Mouse (Mus musculus) brain, embryonic 14.5 days (tissue): ENCODE data around the gene Tysnd1. TPM values are rescaled to one million over a fixed set of nuclear protein-coding genes. Genes with fewer than 3 reads are reported as not detected.

Experiments
- DNase-seq: peaks from one replicate; pipeline ENCODE4 v3.0.0-alpha.2; 2011; ENCODE audit warnings: low read depth
- CTCF ChIP-seq: fragments of 200-500 bp; IDR thresholded peaks from 2 replicates; pipeline ENCODE4 v1.5.1; 2012; ENCODE audit warnings: inconsistent platforms, mild to moderate bottlenecking, moderate library complexity, borderline replicate concordance; ENCODE audit not compliant: insufficient read depth, insufficient read length; ENCODE audit errors: extremely low read depth
- POLR2A ChIP-seq: fragments of 200-500 bp; IDR thresholded peaks from 2 replicates; pipeline ENCODE4 v1.6.1; 2012; ENCODE audit warnings: mild to moderate bottlenecking, inconsistent platforms, borderline replicate concordance; ENCODE audit not compliant: poor library complexity, insufficient read depth, insufficient read length, severe bottlenecking; ENCODE audit errors: extremely low read depth
- polyA plus RNA-seq: library from polyadenylated mRNA; depleted of rRNA; stranded (reverse); fragments of >200 nt; gene quantifications from 2 replicates; pipeline ENCODE4 v1.2.3, GENCODE M21; 2012; rRNA removed

The Tysnd1 gene
- 42.7 and 49.4 TPM in 2 replicates for polyA plus RNA-seq

GRCm38 (mm10) chr10:61694870-61695670 lies at the start of gene Tysnd1:
TSS of gene Tysnd1 (plus strand) at chr10:61695514.
- 0 out of 2 replicates have a peak, but pooled peaks have one; percentile 12 for TF ChIP-seq CTCF
- peak; percentile 60; the same call in 1 of the 2 replicates for TF ChIP-seq POLR2A
- DNase-seq = peak; percentile 99

- TF ChIP-seq CTCF (no peak), POLR2A (no peak)
- DNase-seq = no peak
Measured at GRCm38 (mm10) chr10:61646557-61646956, 48.8 kb upstream of the Tysnd1 start.

- TF ChIP-seq POLR2A = peak; percentile 91; the same call in 1 of the 2 replicates
- TF ChIP-seq CTCF = no peak
- DNase-seq = peak; percentile 96
Measured at GRCm38 (mm10) chr10:61647790-61648736, 47.3 kb upstream of the Tysnd1 start, which contains the start of gene Ppa1. TSS of gene Ppa1 (plus strand) at chr10:61648552.

- TF ChIP-seq CTCF (no peak), POLR2A (no peak)
- no peak for DNase-seq
Measured at GRCm38 (mm10) chr10:61648737-61649645, 46.3 kb upstream of the Tysnd1 start.

DNA sequence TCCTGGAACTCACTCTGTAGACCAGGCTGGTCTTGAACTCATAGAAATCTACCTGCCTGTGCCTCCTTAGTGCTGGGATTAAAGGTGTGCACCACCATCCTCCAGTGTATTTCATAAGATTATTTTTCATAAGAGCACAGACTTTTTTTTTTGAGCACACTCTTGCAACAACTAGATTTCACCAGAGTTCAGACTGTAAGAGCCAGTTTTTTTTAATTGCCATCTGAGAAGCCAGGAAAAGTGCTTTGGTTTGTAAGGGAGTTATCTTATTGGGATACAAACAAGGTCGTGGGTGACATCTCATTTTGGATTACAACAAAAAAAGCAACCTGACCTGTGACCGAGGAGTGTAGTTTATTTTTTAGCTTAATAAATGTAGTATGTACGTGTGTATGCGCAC lies 41.2 kb upstream of the Tysnd1 start:
- TF ChIP-seq CTCF (no peak), POLR2A (no peak)
- no peak for DNase-seq

DNA sequence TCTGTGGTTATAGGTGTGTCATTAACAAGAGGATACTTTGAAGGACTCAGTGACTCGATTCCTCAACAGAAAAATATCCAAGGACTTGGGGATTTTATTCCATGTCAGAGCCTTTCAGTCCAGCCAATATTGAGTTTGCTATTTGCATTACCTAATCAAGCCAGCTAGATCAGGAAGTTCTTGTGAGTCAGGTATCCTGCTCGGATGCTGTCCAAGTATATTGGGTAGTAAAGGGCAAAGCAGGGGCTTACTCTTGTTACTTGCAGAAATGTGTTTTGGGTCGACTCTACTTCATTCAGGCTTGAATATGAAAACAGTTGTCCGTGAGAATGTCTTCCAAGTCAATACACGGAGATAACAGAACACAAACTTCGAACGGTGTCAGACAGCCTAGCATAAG lies 40.6 kb upstream of the Tysnd1 start:
- no peak for TF ChIP-seq CTCF
- no peak for TF ChIP-seq POLR2A
- no peak for DNase-seq

- no peak for DNase-seq
- no peak for TF ChIP-seq CTCF
- no peak for TF ChIP-seq POLR2A
Measured at GRCm38 (mm10) chr10:61655188-61655587, 40.1 kb upstream of the Tysnd1 start.

DNA sequence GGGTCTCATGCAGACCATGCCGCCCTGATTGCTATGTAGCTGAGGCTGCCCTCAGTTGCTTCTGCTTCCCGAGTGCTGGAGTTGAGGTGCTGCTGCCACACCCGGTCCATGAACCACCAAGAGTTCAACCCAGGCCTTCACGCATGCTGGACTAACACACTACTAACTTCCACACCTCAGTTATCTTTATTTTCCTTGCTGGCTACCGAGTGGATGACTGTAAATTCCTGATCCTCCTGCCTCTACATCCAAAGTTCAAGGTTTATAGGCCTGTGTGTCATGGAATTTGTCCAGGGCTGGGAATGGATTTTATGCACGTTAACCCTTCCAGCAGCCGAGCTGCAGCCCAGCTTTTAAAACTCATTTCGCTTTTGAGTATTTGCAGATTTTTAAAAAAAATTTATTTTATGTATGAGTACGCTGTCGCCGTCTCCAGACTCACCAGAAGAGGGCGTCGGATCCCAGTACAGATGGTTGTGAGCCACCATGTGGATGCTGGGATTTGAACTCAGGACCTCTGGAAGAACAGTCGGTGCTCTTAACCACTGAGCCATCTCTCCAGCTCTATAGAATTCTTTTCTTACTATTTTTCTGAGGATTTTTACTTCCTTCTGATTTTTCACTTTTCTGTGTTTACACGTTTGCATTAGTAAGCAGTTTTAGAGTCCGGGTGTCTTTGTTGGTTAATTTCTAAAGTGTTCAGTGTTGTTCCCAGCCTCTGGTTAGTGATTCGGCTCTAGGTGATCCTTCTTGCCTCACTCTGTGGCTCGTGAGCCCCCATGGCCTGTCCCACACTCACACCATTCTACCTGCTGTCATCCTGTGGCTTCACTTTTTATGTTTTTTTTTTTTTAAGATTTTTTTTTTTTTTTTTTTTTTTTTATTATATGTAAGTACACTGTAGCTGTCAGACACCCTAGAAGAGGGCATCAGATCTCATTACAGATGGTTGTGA lies 38.1 kb upstream of the Tysnd1 start:
- TF ChIP-seq CTCF (no peak), POLR2A (no peak)
- no peak for DNase-seq

DNA sequence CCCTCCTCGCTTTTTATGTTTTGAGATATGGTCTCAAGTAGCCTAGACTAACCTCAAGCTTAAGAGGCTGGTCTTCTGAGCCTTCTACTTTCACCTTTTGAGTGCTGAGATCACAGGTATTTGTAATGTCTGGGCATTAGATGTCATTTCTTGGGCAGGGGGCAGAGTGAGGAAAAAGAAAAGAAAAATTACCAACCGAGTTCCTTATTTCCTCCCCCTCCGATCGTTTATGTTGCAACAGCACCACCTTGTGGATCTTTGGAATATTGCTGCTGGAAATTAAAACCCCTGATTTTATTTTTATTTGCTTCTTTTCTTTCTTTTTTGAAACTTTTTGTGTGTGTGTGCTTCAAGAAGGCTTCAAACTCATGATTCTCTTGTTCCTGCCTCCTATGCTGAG lies 37.3 kb upstream of the Tysnd1 start:
- peak; percentile 61; the same call in 1 of the 2 replicates for TF ChIP-seq CTCF
- no peak for TF ChIP-seq POLR2A
- DNase-seq = peak; percentile 66
